Mouse (Mus musculus) myocyte (in vitro differentiated cells): ENCODE results near the gene Mchr1. TPM values are rescaled to one million over a fixed set of nuclear protein-coding genes. Genes with fewer than 3 reads are reported as not detected.

Experiments used
- H3K27me3 ChIP-seq: one replicate; pipeline ENCODE4 v1.6.1; 2011; ENCODE audit not compliant: control insufficient read depth, insufficient read depth, insufficient read length
- H3K36me3 ChIP-seq: one replicate; pipeline ENCODE4 v1.6.1; 2011; ENCODE audit not compliant: control insufficient read depth, insufficient read depth
- H3K4me2 ChIP-seq: one replicate; pipeline ENCODE4 v1.6.1; 2011; ENCODE audit warnings: low read depth, control low read depth
- H3K4me3 ChIP-seq: one replicate; pipeline ENCODE4 v1.5.1; 2011; ENCODE audit warnings: mild to moderate bottlenecking, control low read depth, moderate library complexity
- H3K79me2 ChIP-seq: one replicate; pipeline ENCODE4 v1.6.1; 2011; ENCODE audit not compliant: control insufficient read depth, insufficient read depth
- H3ac ChIP-seq: one replicate; pipeline ENCODE4 v1.6.1; 2011; ENCODE audit not compliant: control insufficient read depth, insufficient read length
- CEBPB ChIP-seq: IDR thresholded peaks from 2 replicates; pipeline ENCODE4 v1.6.1; 2011; ENCODE audit warnings: mild to moderate bottlenecking, moderate library complexity; ENCODE audit not compliant: poor library complexity, insufficient read depth, severe bottlenecking
- E2F4 ChIP-seq: IDR thresholded peaks from one replicate; pipeline ENCODE4 v1.6.1; 2011; ENCODE audit warnings: mild to moderate bottlenecking, control low read depth, moderate library complexity; ENCODE audit not compliant: insufficient read depth
- MAX ChIP-seq: IDR thresholded peaks from one replicate; pipeline ENCODE4 v1.6.1; 2011; ENCODE audit warnings: low read depth, mild to moderate bottlenecking, control low read depth
- MYOD1 ChIP-seq, 3 experiments: IDR thresholded peaks; one replicate each; pipeline ENCODE4 v1.6.1; 2011; ENCODE audit warnings: control low read depth in 2 of 3, low read depth in 2 of 3, mild to moderate bottlenecking in 2 of 3, moderate library complexity in 1 of 3; ENCODE audit not compliant: insufficient read length in 2 of 3, control insufficient read depth in 1 of 3
- MYOG ChIP-seq, 3 experiments: IDR thresholded peaks; one replicate each; pipeline ENCODE4 v1.6.1; 2011; ENCODE audit warnings: control low read depth in 2 of 3, low read depth in 2 of 3, mild to moderate bottlenecking in 2 of 3; ENCODE audit not compliant: insufficient read length in 2 of 3, control insufficient read depth in 1 of 3, insufficient read depth in 1 of 3
- POLR2A ChIP-seq: IDR thresholded peaks from one replicate; pipeline ENCODE4 v1.6.1; 2011; ENCODE audit warnings: low read depth, mild to moderate bottlenecking, control low read depth, moderate library complexity; ENCODE audit not compliant: insufficient read length
- POLR2AphosphoS2 ChIP-seq: IDR thresholded peaks from one replicate; pipeline ENCODE4 v1.6.1; 2011; ENCODE audit warnings: low read depth, control low read depth; ENCODE audit not compliant: insufficient read length
- REST ChIP-seq: IDR thresholded peaks from one replicate; pipeline ENCODE4 v1.6.1; 2011; ENCODE audit warnings: mild to moderate bottlenecking, control low read depth, moderate library complexity; ENCODE audit not compliant: insufficient read depth, insufficient read length
- SRF ChIP-seq: IDR thresholded peaks from one replicate; pipeline ENCODE4 v1.6.1; 2011; ENCODE audit warnings: low read depth; ENCODE audit not compliant: control insufficient read depth, insufficient read length
- TCF12 ChIP-seq: IDR thresholded peaks from one replicate; pipeline ENCODE4 v1.6.1; 2011; ENCODE audit warnings: mild to moderate bottlenecking, control low read depth; ENCODE audit not compliant: poor library complexity, insufficient read depth, severe bottlenecking
- TCF3 ChIP-seq: IDR thresholded peaks from one replicate; pipeline ENCODE4 v1.6.1; 2011; ENCODE audit warnings: low read depth, control low read depth; ENCODE audit not compliant: insufficient read length
- USF1 ChIP-seq: IDR thresholded peaks from one replicate; pipeline ENCODE4 v1.6.1; 2011; ENCODE audit warnings: low read depth, mild to moderate bottlenecking, control low read depth, moderate library complexity
- polyA plus RNA-seq: library from polyadenylated mRNA; unstranded; fragments of >200 nt; fragmentation: generic; extraction: Trizol; gene quantifications from one replicate; pipeline ENCODE4 v1.2.1, GENCODE M21; 2012; ENCODE audit warnings: missing spikeins

Gene Mchr1
- polyA plus RNA-seq, 1 experiment: 0.44 TPM

GRCm38 (mm10) chr15:81197197-81197596 is 38.1 kb upstream of the Mchr1 start:
- Histone ChIP-seq H3K36me3 (no peaks in the 10 kb centered on the region), H3ac (no peak overlapping the region), H3K27me3 (no peaks in the 10 kb centered on the region), H3K4me2 (no peak overlapping the region), H3K4me3 (no peak overlapping the region), H3K79me2 (no peaks in the 10 kb centered on the region)
- TF ChIP-seq E2F4 (no peak), TCF3 (no peak), SRF (no peak), REST (no peak), MAX (no peak), USF1 (no peak), POLR2AphosphoS2 (no peak), MYOD1 (IDR thresholded peaks at IDR 0.05; ENCODE audit: control insufficient read depth in 1 of 3, insufficient read length in 2 of 3, low read depth in 2 of 3) (no peak), CEBPB (no peak), MYOG (IDR thresholded peaks at IDR 0.05; ENCODE audit: control insufficient read depth in 1 of 3, insufficient read depth in 1 of 3, insufficient read length in 2 of 3, low read depth in 2 of 3) (no peak), TCF12 (no peak), POLR2A (no peak)

GRCm38 (mm10) chr15:81198447-81198846 is 36.9 kb upstream of the Mchr1 start:
- H3K36me3 ChIP-seq: no peaks in the 10 kb centered on the region

GRCm38 (mm10) chr15:81199372-81199959 is 35.8 kb upstream of the Mchr1 start:
- no peaks in the 10 kb centered on the region for H3K27me3 ChIP-seq
- no peaks in the 10 kb centered on the region for H3K36me3 ChIP-seq
- H3K4me3 ChIP-seq: no peak overlapping the region
- TF ChIP-seq MYOD1 (IDR thresholded peaks at IDR 0.05; ENCODE audit: control insufficient read depth in 1 of 3, insufficient read length in 2 of 3, low read depth in 2 of 3): no peak
- TF ChIP-seq REST: no peak
- TF ChIP-seq POLR2A: no peak
- no peak for TF ChIP-seq SRF
- no peak for TF ChIP-seq TCF12
- no peak for TF ChIP-seq USF1
- TF ChIP-seq CEBPB: no peak
- no peak for TF ChIP-seq MYOG (IDR thresholded peaks at IDR 0.05; ENCODE audit: control insufficient read depth in 1 of 3, insufficient read depth in 1 of 3, insufficient read length in 2 of 3, low read depth in 2 of 3)
- TF ChIP-seq MAX: no peak
- no peak for TF ChIP-seq POLR2AphosphoS2
- H3ac ChIP-seq: no peak overlapping the region
- peak overlapping the region; percentile 40 for H3K4me2 ChIP-seq
- no peaks in the 10 kb centered on the region for H3K79me2 ChIP-seq

More at GRCm38 (mm10) chr15:81198447-81198846, 36.9 kb upstream of the Mchr1 start:
- Histone ChIP-seq H3ac (no peak overlapping the region), H3K4me3 (no peak overlapping the region), H3K27me3 (no peaks in the 10 kb centered on the region), H3K79me2 (no peaks in the 10 kb centered on the region), H3K4me2 (no peak overlapping the region)
- TF ChIP-seq MAX: no peak
- no peak for TF ChIP-seq E2F4
- TF ChIP-seq CEBPB: no peak
- TF ChIP-seq USF1: no peak
- TF ChIP-seq MYOG (IDR thresholded peaks at IDR 0.05; ENCODE audit: control insufficient read depth in 1 of 3, insufficient read depth in 1 of 3, insufficient read length in 2 of 3, low read depth in 2 of 3): no peak
- TF ChIP-seq SRF: no peak
- no peak for TF ChIP-seq POLR2AphosphoS2
- TF ChIP-seq POLR2A: no peak
- TF ChIP-seq TCF12: no peak
- no peak for TF ChIP-seq MYOD1 (IDR thresholded peaks at IDR 0.05; ENCODE audit: control insufficient read depth in 1 of 3, insufficient read length in 2 of 3, low read depth in 2 of 3)
- TF ChIP-seq REST: no peak
- TF ChIP-seq TCF3: no peak

DNA sequence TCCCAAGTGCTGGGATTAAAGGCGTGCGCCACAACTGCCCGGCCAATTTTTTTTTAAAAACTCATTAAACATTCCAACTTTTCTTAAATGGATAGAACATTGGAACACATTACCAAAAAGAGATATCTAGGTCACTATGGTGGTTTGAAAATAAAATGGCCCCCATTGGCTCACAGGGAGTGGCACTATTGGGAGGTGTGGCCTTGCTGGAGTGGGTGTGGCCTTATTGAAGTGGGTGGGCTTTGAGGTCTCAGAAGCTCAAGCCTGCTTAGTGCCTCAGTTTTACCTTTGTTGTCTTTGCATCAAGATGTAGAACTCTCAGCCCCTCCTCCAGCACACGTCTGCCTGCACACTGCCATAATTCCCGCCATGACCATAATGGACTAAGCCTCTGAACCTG is 32.8 kb upstream of the Mchr1 start:
- Histone ChIP-seq H3ac (no peak overlapping the region), H3K79me2 (no peaks in the 10 kb centered on the region), H3K4me3 (no peak overlapping the region), H3K27me3 (no peaks in the 10 kb centered on the region), H3K4me2 (no peak overlapping the region), H3K36me3 (no peaks in the 10 kb centered on the region)
- no peak for TF ChIP-seq POLR2A
- TF ChIP-seq CEBPB: no peak
- TF ChIP-seq USF1: no peak
- TF ChIP-seq POLR2AphosphoS2: no peak
- TF ChIP-seq SRF: no peak
- TF ChIP-seq MAX: no peak
- no peak for TF ChIP-seq TCF12
- TF ChIP-seq TCF3: no peak
- no peak for TF ChIP-seq E2F4
- no peak for TF ChIP-seq MYOD1 (IDR thresholded peaks at IDR 0.05; ENCODE audit: control insufficient read depth in 1 of 3, insufficient read length in 2 of 3, low read depth in 2 of 3)
- no peak for TF ChIP-seq REST
- TF ChIP-seq MYOG (IDR thresholded peaks at IDR 0.05; ENCODE audit: control insufficient read depth in 1 of 3, insufficient read depth in 1 of 3, insufficient read length in 2 of 3, low read depth in 2 of 3): no peak
